Mouse (Mus musculus): ENCODE results near the gene Hipk3.

Hipk3 gene

DNA sequence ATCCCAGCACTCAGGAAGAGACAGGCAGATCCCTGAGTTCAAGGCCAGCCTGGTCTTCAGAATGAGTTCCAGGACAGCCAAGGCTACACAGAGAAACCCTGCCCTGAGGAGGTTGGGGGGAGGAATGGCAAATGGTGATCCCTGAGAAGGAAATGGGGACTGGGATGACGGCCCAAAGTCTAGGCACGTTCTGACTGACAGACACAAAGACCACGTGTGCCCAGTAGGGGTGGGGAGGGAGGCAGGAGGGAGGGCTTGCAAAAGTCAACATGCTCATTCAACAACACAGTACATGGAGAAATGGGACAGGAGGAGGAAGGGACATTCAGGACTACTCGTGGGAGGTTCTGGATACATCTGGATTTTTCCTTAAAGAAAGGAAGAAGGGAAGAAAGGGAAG is 81.8 kb downstream of the Hipk3 start:
- no peak for DNase-seq (ENCODE audit: low spot score in 2 of 2)

GRCm38 (mm10) chr2:104411806-104412205 is 82.4 kb downstream of the Hipk3 start:
- no peak for DNase-seq (ENCODE audit: low spot score in 2 of 2)

DNA sequence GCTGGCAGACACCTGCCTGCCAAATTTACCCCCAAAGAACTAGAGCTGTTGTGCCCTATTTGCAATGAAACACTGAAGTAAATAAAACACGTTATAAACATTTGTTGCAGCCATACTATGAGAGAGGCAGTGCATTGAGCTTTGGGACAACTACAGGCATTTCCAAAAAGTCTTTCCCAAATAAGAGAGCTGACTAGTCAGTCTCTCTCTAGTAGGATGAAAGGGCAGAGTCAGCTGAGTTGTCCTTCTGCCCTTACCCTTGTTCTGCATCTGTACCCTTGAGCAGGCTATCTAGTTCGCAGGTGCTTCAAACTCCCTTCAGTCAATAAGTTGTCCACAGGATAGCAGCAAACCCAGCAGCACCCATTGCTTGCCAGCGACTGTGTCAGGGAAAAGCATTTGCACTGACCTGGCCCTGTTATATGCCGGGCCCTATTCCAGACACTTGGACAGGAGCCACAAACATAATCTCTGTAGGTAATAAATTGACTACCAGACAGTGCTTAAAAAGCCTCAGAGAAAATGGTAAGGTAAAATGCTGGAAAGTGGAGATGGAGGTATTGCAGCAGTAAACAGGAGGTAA is 83.2 kb downstream of the Hipk3 start, which contains the start of gene D430041D05Rik:
TSS of gene D430041D05Rik (minus strand) at position 51 of the 583 bp plus-strand sequence.
- no peak for DNase-seq (ENCODE audit: low spot score in 2 of 2)

DNA sequence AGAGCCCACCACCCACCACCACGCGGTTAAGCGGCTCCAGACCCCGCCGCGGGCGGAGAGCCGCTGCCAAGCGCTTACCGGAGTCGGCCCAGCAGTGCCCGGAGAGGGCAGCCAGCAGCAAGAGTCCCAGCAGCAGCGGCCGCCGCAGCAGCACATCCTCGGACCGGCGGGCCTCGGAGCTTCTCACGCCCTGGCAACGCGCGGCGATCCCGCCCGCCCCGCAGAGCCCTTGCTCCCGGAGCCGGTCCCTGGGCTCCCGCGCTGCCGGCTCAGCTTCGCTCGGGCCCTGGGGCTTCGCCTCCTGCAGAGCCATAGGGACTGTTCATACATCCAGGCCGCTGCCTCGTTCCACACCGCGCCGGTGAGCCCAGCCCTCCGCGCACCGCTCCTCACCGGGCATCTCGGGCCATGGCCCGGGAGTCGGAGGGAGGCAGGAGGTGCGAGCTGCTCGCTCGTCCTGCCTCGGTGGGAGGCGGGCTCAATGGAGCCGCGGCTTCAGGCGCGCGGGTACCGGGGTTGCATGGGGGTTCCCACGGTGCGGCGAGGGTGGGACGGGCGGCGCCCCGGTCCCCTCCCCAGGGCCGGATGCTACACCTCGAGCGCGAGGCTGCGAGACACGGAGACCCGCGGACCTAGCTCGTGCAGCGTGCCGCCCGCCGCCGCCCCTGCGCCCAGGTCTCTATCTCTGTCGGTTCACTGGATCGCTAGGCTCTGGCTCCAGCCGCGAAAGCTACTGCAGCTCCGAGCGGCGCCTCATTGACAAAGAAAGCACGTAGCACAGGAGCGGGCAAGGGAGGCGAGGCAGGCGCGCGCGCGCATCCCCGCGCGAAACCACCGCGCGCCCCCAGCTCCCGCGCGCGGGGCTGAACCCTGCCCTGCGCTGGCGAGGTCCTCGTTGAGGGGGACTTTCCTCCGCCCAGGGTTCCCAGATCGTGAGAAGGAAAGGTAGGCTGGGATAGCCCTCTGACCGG is 84.1 kb downstream of the Hipk3 start:
- DNase-seq (ENCODE audit: low spot score in 2 of 2): peak; percentile 80

- DNase-seq (ENCODE audit: low spot score in 2 of 2): no peak
Measured at GRCm38 (mm10) chr2:104408351-104408750, 85.9 kb downstream of the Hipk3 start.

- DNase-seq (ENCODE audit: low spot score in 2 of 2): no peak
Measured at GRCm38 (mm10) chr2:104407913-104408312, 86.3 kb downstream of the Hipk3 start.

DNA sequence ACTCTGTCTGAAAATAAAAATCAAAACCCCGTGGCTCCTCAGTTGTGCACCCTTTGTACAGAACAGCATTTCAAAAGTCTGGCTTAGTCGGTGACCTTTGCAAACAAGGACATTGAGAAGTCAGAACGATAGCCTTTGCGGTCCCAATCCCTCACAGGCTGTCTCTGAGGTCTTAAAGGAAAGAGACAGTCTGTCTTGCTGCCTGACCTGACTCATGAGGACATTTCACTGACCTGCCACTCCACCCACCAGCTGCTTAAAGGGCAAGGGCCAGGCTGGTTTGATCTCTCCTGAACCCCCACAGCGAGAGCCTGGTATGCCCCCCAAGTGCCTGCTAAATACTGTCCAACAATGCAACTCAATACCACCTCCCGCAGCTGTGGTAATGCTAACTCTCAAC is 90.2 kb downstream of the Hipk3 start:
- no peak for DNase-seq (ENCODE audit: low spot score in 2 of 2)

DNA sequence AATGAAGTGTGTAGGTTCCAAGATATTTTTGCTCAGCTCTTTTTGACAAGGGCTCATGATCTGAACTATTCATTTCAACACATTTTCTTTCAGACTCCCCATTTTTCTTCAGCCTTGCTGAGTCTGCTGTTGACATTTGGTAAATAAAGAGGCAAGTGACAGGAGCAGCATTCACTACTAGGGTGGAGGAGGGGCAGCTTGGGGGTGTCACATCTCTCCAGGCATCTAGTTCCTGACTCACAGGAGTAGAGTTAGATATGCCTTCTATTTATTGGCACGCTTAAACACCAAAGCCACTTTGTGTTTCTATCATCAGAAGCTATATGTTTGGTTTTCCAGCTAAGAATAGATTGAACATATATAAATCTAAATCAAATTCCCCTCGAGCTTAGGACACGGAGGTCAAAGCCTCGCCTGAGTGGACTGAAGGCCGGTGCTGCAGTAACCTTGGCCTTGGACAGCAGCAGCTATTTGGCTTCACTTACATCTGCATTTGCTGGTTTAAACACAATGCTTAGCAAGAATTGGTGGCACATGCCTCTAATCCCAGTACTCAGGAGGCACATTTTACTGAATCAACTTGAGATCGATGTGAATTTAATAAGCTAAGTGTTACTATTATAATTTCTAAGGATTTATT is 95.5 kb downstream of the Hipk3 start:
- DNase-seq (ENCODE audit: low spot score in 2 of 2): no peak

DNA sequence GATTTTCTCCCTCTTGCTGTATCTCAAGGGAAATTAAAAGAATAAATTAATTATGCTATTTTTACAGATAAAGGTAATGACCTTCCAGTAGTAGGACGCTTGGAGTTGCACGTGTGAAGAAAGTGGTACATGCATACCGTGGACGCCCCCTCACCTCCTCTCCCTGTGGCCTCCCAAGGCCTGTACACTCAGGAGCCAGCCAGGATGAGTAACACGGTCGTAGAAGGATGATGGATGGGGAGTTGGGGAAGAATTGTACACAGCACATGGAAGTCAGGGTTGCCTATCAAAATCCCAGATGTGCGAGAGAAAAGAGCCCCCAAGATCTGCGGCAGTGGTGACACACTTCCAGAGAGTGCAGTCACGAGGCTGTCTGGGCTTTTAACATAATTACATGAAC is 98.3 kb downstream of the Hipk3 start:
- DNase-seq (ENCODE audit: low spot score in 2 of 2): no peak

DNA sequence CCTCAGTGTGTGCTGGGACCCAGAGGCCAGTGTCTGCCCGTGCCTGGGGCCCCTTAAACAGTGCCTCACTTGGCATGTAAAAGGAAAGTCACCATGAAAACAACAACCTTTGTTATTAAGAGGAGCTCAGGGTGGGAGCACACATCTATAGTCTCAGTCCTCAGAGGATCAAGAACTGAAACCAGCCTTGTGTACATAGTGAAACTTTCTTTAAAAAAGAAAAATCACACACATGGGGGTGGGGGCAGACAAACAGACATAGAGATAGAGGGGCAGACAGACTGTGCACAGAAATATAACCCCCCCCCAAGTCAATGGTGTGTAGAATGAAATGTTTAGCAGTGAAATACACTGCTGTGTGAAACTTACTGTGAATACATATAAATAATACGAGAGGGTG is 99.5 kb downstream of the Hipk3 start:
- DNase-seq (ENCODE audit: low spot score in 2 of 2): no peak

- DNase-seq (ENCODE audit: low spot score in 2 of 2): no peak
Measured at GRCm38 (mm10) chr2:104392700-104393312, 101.4 kb downstream of the Hipk3 start.

- DNase-seq (ENCODE audit: low spot score in 2 of 2): no peak
Measured at GRCm38 (mm10) chr2:104389231-104389630, 105.0 kb downstream of the Hipk3 start.

DNA sequence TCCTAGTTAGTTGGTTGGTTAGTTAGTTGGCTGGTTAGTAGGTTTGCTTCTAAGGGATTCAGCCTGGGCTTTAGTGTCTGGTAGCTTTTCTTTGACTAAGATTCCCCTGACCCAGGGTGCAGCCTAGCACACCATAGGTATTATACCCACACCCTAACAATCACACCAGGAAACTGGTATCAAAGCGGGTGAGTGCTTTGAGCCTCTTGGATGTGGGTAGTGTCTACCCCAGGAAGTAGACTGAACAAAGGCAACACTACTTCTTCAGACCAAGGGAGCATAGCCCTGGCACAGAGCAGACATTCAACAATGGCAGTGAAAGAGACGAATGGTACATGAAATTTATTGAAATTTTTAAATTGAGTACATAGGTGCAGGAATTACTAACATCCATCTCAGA is 108.3 kb downstream of the Hipk3 start:
- DNase-seq (ENCODE audit: low spot score in 2 of 2): no peak

DNA sequence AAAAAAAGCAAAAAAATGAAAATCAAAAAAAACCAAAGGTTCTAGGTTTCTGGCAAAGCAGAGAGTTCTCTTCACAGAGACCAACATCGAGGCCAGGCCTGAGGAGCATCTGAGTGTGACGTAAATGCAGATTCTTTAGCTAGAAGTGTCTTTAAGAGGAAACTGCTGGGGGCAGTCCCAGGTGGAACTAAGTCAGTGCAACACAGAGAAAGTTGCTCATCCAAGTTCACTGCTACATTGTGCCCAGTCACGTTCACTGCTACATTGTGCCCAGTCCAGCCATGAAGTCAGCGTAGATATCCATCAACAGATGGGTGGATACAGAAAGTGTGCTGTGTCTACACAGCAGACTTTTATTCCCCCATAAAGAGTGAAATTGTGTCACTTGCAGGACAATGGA is 110.7 kb downstream of the Hipk3 start:
- no peak for DNase-seq (ENCODE audit: low spot score in 2 of 2)

DNA sequence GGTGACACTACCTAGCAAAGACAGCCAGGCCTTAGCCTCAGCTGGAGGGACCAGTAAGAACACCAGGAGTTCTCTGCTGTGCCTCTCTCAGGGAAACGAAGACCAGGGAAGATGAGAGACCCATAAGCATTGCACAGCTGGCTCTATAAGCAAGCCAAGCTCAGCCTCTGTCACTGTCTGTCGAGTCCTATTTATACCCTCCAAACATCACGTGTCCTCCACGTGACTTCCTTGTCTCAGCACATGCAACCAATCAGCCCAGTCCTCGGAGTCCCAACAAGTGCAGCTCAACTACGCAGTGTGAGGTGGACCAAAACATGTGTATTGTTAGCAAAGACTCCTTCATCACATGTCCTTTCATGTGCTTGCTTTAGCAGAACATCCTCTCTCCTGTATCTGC is 111.4 kb downstream of the Hipk3 start:
- DNase-seq (ENCODE audit: low spot score in 2 of 2): no peak

- no peak for DNase-seq (ENCODE audit: low spot score in 2 of 2)
Measured at GRCm38 (mm10) chr2:104379304-104379703, 114.9 kb downstream of the Hipk3 start.

- no peak for DNase-seq (ENCODE audit: low spot score in 2 of 2)
Measured at GRCm38 (mm10) chr2:104378791-104379190, 115.5 kb downstream of the Hipk3 start.

GRCm38 (mm10) chr2:104377990-104378389 is 116.3 kb downstream of the Hipk3 start:
- no peak for DNase-seq (ENCODE audit: low spot score in 2 of 2)
